Mouse (Mus musculus): Measurements from ENCODE around the gene Apobec1.
"Not testable (repeated sequence)": the region's sequence is repeated elsewhere in the genome, so short reads cannot be mapped to it uniquely, and the experiment has no call there.

Apobec1 gene

GRCm38 (mm10) chr6:122560427-122560826, 41.8 kb downstream of the Apobec1 start:
- DNase-seq (ENCODE audit: low spot score), result peak; percentile 91

GRCm38 (mm10) chr6:122556959-122557561, 45.2 kb downstream of the Apobec1 start:
- peak; percentile 79 for DNase-seq (ENCODE audit: low spot score)

GRCm38 (mm10) chr6:122555266-122555665, 47.0 kb downstream of the Apobec1 start:
- DNase-seq (ENCODE audit: low spot score), result no peak

GRCm38 (mm10) chr6:122554102-122554501, 48.1 kb downstream of the Apobec1 start:
- DNase-seq (ENCODE audit: low spot score), result no peak

GRCm38 (mm10) chr6:122553606-122554005, 48.6 kb downstream of the Apobec1 start, which contains the start of gene Aicda:
Gene Aicda (plus strand): TSS chr6:122553801.
- no peak for DNase-seq (ENCODE audit: low spot score)

- no peak for DNase-seq (ENCODE audit: low spot score)
Observed at GRCm38 (mm10) chr6:122545948-122546347, 56.3 kb downstream of the Apobec1 start.

GRCm38 (mm10) chr6:122545289-122545882, 56.9 kb downstream of the Apobec1 start:
- DNase-seq (ENCODE audit: low spot score), result peak; percentile 42

- DNase-seq (ENCODE audit: low spot score), result no peak
Observed at GRCm38 (mm10) chr6:122544672-122545071, 57.6 kb downstream of the Apobec1 start.

GRCm38 (mm10) chr6:122543574-122543973, 58.7 kb downstream of the Apobec1 start:
- no peak for DNase-seq (ENCODE audit: low spot score)

- not testable (repeated sequence) for DNase-seq (ENCODE audit: low spot score)
Observed at GRCm38 (mm10) chr6:122542459-122542858, 59.8 kb downstream of the Apobec1 start.

GRCm38 (mm10) chr6:122539564-122539963, 62.7 kb downstream of the Apobec1 start:
- DNase-seq (ENCODE audit: low spot score), result no peak

- no peak for DNase-seq (ENCODE audit: low spot score)
Observed at GRCm38 (mm10) chr6:122534032-122534431, 68.2 kb downstream of the Apobec1 start.

- peak; percentile 39 for DNase-seq (ENCODE audit: low spot score)
Observed at GRCm38 (mm10) chr6:122532883-122533302, 69.4 kb downstream of the Apobec1 start.

GRCm38 (mm10) chr6:122531466-122532174, 70.6 kb downstream of the Apobec1 start:
- peak; percentile 17 for DNase-seq (ENCODE audit: low spot score)

- no peak for DNase-seq (ENCODE audit: low spot score)
Observed at GRCm38 (mm10) chr6:122528136-122528535, 74.1 kb downstream of the Apobec1 start.

Measured in adipocyte (in vitro differentiated cells).